Mouse (Mus musculus) testis, adult 2 months (tissue): ENCODE results near the gene Sptlc3. TPM values are rescaled to one million over a fixed set of nuclear protein-coding genes. Genes with fewer than 3 reads are reported as not detected.
A peak's percentile ranks its signal among the peaks of the same experiment; 100 is the strongest.

Source experiments
- H3K27ac ChIP-seq: fragments of 200-500 bp; 2 replicates; pipeline ENCODE4 v1.5.1; 2012; ENCODE audit warnings: low read depth, low read length; ENCODE audit not compliant: control insufficient read depth, insufficient read depth
- H3K27me3 ChIP-seq: fragments of 200-500 bp; 2 replicates; pipeline ENCODE4 v1.6.1; 2012; ENCODE audit warnings: mild to moderate bottlenecking, low read length, moderate library complexity; ENCODE audit not compliant: control insufficient read depth, insufficient read depth
- H3K36me3 ChIP-seq: fragments of 200-500 bp; 2 replicates; pipeline ENCODE4 v1.6.1; 2012; ENCODE audit warnings: mild to moderate bottlenecking, low read length; ENCODE audit not compliant: control insufficient read depth, insufficient read depth
- H3K4me1 ChIP-seq: fragments of 200-500 bp; 2 replicates; pipeline ENCODE4 v1.6.1; 2012; ENCODE audit warnings: low read length; ENCODE audit not compliant: control insufficient read depth, insufficient read depth
- H3K4me3 ChIP-seq: fragments of 200-500 bp; 2 replicates; pipeline ENCODE4 v1.5.1; 2012; ENCODE audit warnings: low read depth, mild to moderate bottlenecking, low read length, moderate library complexity, mixed read lengths; ENCODE audit not compliant: control insufficient read depth
- CTCF ChIP-seq: fragments of 200-500 bp; IDR thresholded peaks from 2 replicates; pipeline ENCODE4 v1.5.1; 2012; ENCODE audit warnings: low read depth, mild to moderate bottlenecking, inconsistent platforms, low read length, moderate library complexity; ENCODE audit not compliant: control insufficient read depth, insufficient read depth, insufficient replicate concordance
- POLR2A ChIP-seq: fragments of 200-500 bp; IDR thresholded peaks from 2 replicates; pipeline ENCODE4 v1.6.1; 2012; ENCODE audit warnings: low read depth, mild to moderate bottlenecking, inconsistent platforms, low read length, moderate library complexity; ENCODE audit not compliant: control insufficient read depth
- polyA plus RNA-seq: library from polyadenylated mRNA; depleted of rRNA; stranded (reverse); fragments of >200 nt; gene quantifications from 2 replicates; pipeline ENCODE4 v1.2.3, GENCODE M21; 2012

The Sptlc3 gene
- polyA plus RNA-seq, 1 experiment: not detected

GRCm38 (mm10) chr2:139587660-139588200, 94.0 kb downstream of the Sptlc3 start:
- no peaks in the 10 kb centered on the region for H3K36me3 ChIP-seq
- TF ChIP-seq POLR2A (no peak), CTCF (no peak)
- no peak overlapping the region for H3K27ac ChIP-seq
- no peaks in the 10 kb centered on the region for H3K27me3 ChIP-seq
- no peak overlapping the region for H3K4me3 ChIP-seq
- H3K4me1 ChIP-seq: no peaks in the 10 kb centered on the region

DNA sequence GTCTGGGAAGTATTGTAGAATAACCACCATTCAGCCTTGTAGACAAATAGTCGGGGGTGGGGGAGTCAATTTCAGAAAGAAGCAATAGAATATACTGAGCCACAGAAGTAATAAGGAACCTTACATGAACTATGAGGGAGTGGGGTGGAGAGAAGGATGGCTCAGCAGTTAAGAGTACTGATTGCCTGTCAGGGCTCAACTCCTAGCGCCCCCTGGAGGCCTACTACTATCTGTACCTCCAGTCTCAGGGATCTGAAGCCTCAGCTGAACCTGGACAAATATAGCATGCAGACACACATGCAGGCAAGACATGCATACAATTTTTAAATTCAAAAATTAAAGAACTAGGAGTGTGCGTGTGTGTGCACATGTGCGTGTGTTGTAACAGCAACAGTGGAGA, 96.2 kb downstream of the Sptlc3 start:
- Histone ChIP-seq H3K36me3 (no peaks in the 10 kb centered on the region), H3K27me3 (no peaks in the 10 kb centered on the region), H3K4me1 (no peaks in the 10 kb centered on the region), H3K27ac (no peak overlapping the region), H3K4me3 (no peak overlapping the region)
- TF ChIP-seq CTCF: peak; percentile 53; the same call in 1 of the 2 replicates
- no peak for TF ChIP-seq POLR2A

- Histone ChIP-seq H3K27me3 (no peaks in the 10 kb centered on the region), H3K27ac (no peak overlapping the region), H3K4me1 (no peaks in the 10 kb centered on the region), H3K4me3 (no peak overlapping the region), H3K36me3 (no peaks in the 10 kb centered on the region)
- TF ChIP-seq POLR2A (no peak), CTCF (peak; percentile 22; the same call in 1 of the 2 replicates)
Measured at GRCm38 (mm10) chr2:139590888-139591698, 97.4 kb downstream of the Sptlc3 start.

- Histone ChIP-seq H3K36me3 (no peaks in the 10 kb centered on the region), H3K4me1 (no peaks in the 10 kb centered on the region), H3K27me3 (no peaks in the 10 kb centered on the region), H3K4me3 (no peak overlapping the region), H3K27ac (no peak overlapping the region)
- no peak for TF ChIP-seq CTCF
- no peak for TF ChIP-seq POLR2A
Measured at GRCm38 (mm10) chr2:139592109-139592508, 98.4 kb downstream of the Sptlc3 start.

GRCm38 (mm10) chr2:139597229-139597628, 103.5 kb downstream of the Sptlc3 start:
- H3K36me3 ChIP-seq: no peaks in the 10 kb centered on the region
- no peaks in the 10 kb centered on the region for H3K27me3 ChIP-seq
- TF ChIP-seq CTCF (no peak), POLR2A (no peak)
- H3K4me3 ChIP-seq: no peak overlapping the region
- no peak overlapping the region for H3K27ac ChIP-seq
- no peaks in the 10 kb centered on the region for H3K4me1 ChIP-seq

DNA sequence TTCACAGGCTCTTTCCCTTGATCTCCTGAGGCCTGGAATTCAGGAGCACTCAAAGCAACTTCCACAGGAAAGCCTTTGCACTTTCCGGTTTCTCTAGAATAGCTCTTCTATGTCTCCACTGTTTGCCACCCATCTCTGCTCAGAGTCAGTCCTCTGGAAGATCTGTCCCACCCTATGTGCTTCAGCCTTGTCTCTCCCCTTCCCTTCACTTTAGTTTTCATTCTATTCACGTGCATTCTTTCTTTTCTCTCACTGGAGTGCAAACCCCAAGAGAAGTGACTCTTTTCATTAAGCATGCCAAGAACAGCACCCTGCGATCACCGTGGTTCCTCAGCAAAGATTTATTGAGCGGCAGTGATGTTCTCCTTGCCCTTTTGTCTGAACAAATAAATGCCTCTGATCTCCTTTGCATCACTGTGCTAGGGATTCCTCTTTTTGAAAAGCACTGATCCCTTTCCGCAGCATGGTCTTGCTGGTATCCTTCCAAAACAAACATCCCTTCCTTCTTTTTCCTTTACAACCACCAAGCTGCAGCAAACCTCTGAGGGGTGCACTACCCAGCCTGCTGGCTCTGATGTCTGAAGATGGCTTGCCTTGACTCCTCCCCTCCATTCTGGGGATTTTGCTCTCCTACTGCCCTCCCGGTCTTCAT, 108.0 kb downstream of the Sptlc3 start:
- H3K4me3 ChIP-seq: no peak overlapping the region
- no peak overlapping the region for H3K27ac ChIP-seq
- H3K36me3 ChIP-seq: no peaks in the 10 kb centered on the region
- H3K27me3 ChIP-seq: no peaks in the 10 kb centered on the region
- TF ChIP-seq POLR2A (no peak), CTCF (no peak)
- H3K4me1 ChIP-seq: no peaks in the 10 kb centered on the region

- no peaks in the 10 kb centered on the region for H3K4me1 ChIP-seq
- H3K4me3 ChIP-seq: no peak overlapping the region
- H3K27me3 ChIP-seq: no peaks in the 10 kb centered on the region
- no peaks in the 10 kb centered on the region for H3K36me3 ChIP-seq
- TF ChIP-seq CTCF (no peak), POLR2A (no peak)
- H3K27ac ChIP-seq: no peak overlapping the region
Measured at GRCm38 (mm10) chr2:139608167-139608566, 114.5 kb downstream of the Sptlc3 start.

DNA sequence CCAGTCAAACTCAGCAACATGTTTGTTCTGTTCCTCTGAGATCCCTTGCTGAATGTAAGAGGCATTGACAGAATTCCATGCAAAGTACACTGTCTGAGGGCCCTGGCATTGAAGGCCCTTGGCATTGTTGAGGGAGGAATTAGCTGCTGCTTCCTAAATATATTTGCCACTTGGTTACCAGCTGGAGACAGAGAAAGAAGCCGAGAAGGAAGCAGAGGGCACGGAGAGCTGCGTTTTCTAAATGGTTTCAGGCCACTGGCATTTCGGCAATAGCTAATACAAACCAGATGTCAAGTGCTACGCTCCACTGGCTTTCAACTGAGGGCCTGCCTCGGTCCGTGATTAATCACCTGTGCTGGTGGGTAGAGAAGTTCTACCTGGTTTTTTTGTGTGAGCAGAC, 115.1 kb downstream of the Sptlc3 start:
- no peak overlapping the region for H3K27ac ChIP-seq
- no peaks in the 10 kb centered on the region for H3K36me3 ChIP-seq
- H3K27me3 ChIP-seq: no peaks in the 10 kb centered on the region
- TF ChIP-seq CTCF (no peak), POLR2A (no peak)
- no peak overlapping the region for H3K4me3 ChIP-seq
- no peaks in the 10 kb centered on the region for H3K4me1 ChIP-seq
